Mouse (Mus musculus) heart, embryonic 10.5 days (tissue): ENCODE results near the gene Galntl6. TPM values are rescaled to one million over a fixed set of nuclear protein-coding genes. Genes with fewer than 3 reads are reported as not detected.

Experiments used
- DNase-seq: peaks from one replicate; pipeline ENCODE4 v3.0.0-alpha.2; 2017; ENCODE audit warnings: low spot score
- H3K27ac ChIP-seq: fragments of 300-500 bp; sonication (generic); 2 replicates; pipeline ENCODE4 v1.5.1; 2016; ENCODE audit warnings: mild to moderate bottlenecking
- H3K27me3 ChIP-seq: fragments of 300-500 bp; sonication (generic); 2 replicates; pipeline ENCODE4 v1.6.1; 2016; ENCODE audit warnings: mild to moderate bottlenecking; ENCODE audit not compliant: poor library complexity, insufficient read depth, severe bottlenecking
- H3K36me3 ChIP-seq: fragments of 300-500 bp; sonication (generic); 2 replicates; pipeline ENCODE4 v1.6.1; 2016; ENCODE audit warnings: mild to moderate bottlenecking, moderate library complexity
- H3K4me1 ChIP-seq: fragments of 300-500 bp; sonication (generic); 2 replicates; pipeline ENCODE4 v1.6.1; 2016; ENCODE audit warnings: mild to moderate bottlenecking
- H3K4me3 ChIP-seq: fragments of 300-500 bp; sonication (generic); 2 replicates; pipeline ENCODE4 v1.5.1; 2016; ENCODE audit warnings: mild to moderate bottlenecking, moderate library complexity
- H3K9me3 ChIP-seq: fragments of 300-500 bp; sonication (generic); 2 replicates; pipeline ENCODE4 v1.6.1; 2016; ENCODE audit warnings: mild to moderate bottlenecking, moderate library complexity
- WGBS: fragments of 180-500 bp; shearing (Covaris S2); methylation state at CpG from one replicate; pipeline ENCODE4 v1.1.7; 2016; 5-methylcytosine and 5-hydroxymethylcytosine counted together
- polyA plus RNA-seq: library from polyadenylated mRNA; unstranded; fragments of >200 nt; fragmentation: Nextera tagmentation; extraction: Ambion mirVana; gene quantifications from 2 replicates; pipeline ENCODE4 v1.2.1, GENCODE M21; 2016

The Galntl6 gene
- polyA plus RNA-seq, 1 experiment from 2014 or later = 0.54 TPM

DNA sequence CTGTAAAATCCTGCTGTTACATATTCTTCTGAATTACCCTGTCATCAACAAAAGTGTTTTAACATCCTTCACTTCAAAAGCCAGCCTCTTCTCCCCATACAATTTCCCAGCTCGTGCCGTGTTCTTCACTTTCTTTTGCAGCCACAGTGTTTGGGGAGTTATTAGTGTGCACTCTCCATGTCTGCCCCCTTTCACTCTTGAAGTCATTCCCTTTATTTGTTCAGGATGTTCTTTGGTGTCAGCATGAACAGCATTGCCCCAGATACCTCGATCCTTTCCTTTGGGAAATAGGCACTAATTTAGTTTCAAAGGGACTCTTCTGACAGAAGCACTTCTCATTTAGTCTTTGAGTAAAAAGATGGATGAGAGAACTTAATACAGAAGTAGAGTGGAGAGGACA, 939.6 kb downstream of the Galntl6 start:
- no peaks in the 10 kb centered on the region for H3K27me3 ChIP-seq
- no peaks in the 10 kb centered on the region for H3K36me3 ChIP-seq
- 68% methylated on average over 3 of the region's 3 CpGs for WGBS
- no peaks in the 10 kb centered on the region for H3K4me1 ChIP-seq
- H3K4me3 ChIP-seq = no peak overlapping the region
- no peaks in the 10 kb centered on the region for H3K9me3 ChIP-seq
- DNase-seq = no peak
- no peak overlapping the region for H3K27ac ChIP-seq

DNA sequence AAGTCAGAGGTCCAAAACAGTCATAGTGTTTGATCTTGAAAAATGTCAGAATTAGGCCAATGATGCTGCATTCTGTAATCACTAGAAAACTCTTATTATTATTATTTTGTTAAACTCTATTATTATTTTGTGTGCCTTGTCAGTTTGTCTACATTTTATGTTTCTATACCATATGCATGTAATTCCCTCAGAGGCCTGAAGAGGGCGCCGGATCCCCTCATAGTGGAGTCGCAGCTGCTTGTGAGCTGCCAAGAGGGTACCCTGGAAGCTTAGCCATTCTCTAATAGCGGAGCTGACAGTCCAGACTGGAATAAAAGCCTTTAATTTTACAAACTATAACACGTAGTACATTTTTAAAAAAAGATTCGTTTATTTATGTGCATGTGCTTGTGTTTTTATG, 945.8 kb downstream of the Galntl6 start:
- H3K27me3 ChIP-seq = no peaks in the 10 kb centered on the region
- no peaks in the 10 kb centered on the region for H3K36me3 ChIP-seq
- H3K4me1 ChIP-seq = no peaks in the 10 kb centered on the region
- no peak overlapping the region for H3K27ac ChIP-seq
- H3K4me3 ChIP-seq = no peak overlapping the region
- H3K9me3 ChIP-seq = no peaks in the 10 kb centered on the region
- 23% methylated on average over 6 of the region's 6 CpGs for WGBS
- no peak for DNase-seq

DNA sequence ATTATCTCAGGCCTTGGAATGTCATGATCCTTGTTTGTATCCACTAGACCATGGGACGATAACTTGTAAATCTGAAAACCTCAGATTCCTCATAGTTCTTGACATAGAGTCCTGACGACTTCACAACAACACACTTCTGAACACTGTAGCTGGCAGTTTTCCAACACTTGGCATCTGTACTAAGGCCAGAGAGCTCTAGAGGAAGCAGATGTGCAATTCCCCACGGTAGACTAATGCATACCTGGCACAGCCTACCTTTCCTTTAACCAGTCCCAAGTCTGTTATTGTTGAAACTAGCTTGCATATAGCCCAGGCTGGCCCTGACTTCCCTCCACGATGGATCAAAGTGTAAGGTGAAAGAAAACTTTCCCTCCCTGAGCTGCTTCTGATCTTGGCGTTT, 946.9 kb downstream of the Galntl6 start:
- no peaks in the 10 kb centered on the region for H3K36me3 ChIP-seq
- WGBS = 60% methylated on average over 5 of the region's 5 CpGs
- no peak overlapping the region for H3K4me3 ChIP-seq
- H3K4me1 ChIP-seq = no peaks in the 10 kb centered on the region
- H3K9me3 ChIP-seq = no peaks in the 10 kb centered on the region
- H3K27me3 ChIP-seq = no peaks in the 10 kb centered on the region
- no peak for DNase-seq
- H3K27ac ChIP-seq = no peak overlapping the region

DNA sequence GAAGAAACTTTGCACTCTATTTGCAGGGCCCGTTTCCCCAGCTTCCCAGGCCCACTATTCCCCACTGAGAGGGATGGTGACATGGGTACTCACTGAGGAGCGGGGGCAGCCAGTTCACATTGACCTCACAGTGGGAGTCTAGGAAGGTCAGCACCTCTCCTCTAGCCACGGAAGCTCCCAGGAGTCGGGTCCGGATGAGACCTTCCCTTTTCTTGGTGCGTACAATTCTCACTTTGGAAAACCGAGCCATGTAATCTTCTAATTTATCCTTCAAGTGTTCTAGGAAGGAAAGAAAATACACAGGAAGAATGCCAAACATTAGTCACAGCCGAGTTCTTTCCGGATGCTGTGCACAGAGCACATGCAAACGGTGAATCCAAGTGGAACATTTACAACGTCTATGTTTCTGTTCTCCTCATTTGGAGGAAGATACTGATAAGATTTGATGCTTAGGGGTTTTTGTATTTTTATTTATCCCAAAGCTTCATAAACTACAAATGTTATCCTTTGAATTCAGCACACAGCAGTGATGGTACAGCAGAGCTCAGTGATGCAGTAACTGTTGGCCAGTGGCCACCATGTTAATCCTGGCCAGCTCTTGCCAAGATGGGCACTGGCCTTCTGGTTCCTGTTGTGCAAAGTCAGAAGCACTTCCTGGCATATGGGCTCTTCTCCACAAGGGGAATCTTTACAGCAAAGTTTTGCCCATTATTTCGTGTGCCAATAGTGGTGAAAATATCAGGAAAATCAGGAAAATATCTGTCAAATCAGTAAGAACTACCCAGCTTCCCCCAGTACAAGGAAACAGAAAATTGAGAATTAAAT, 949.9 kb downstream of the Galntl6 start:
- WGBS = 54% methylated on average over 12 of the region's 12 CpGs
- no peak for DNase-seq

DNA sequence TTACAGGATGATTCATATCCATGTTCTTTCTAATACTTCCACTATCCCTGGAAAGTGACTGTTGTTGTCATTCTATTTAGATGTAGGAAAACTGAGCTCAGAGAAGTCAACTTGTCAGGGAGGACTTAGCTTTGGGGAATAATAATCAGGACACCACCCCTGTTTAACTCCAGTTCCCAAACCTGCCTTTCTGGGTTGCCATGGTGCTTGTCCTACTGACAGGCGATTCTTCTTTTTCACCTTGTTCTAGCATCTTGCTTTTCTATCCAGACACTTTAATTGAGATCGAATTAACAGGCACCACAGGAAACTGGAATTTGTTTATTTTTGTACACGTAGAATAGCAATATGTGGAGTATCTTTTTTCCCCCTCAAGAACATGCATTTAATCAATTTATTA, 953.3 kb downstream of the Galntl6 start:
- H3K4me1 ChIP-seq = peaks cover 6% of the 10 kb centered on the region
- no peak overlapping the region for H3K27ac ChIP-seq
- no peak for DNase-seq
- H3K36me3 ChIP-seq = no peaks in the 10 kb centered on the region
- 69% methylated on average over 3 of the region's 3 CpGs for WGBS
- H3K9me3 ChIP-seq = no peaks in the 10 kb centered on the region
- no peaks in the 10 kb centered on the region for H3K27me3 ChIP-seq
- H3K4me3 ChIP-seq = no peak overlapping the region

More for the DNA sequence above, 949.9 kb downstream of the Galntl6 start:
- H3K9me3 ChIP-seq = no peaks in the 10 kb centered on the region
- H3K36me3 ChIP-seq = no peaks in the 10 kb centered on the region
- peaks cover 6% of the 10 kb centered on the region for H3K4me1 ChIP-seq
- no peaks in the 10 kb centered on the region for H3K27me3 ChIP-seq
- no peak overlapping the region for H3K27ac ChIP-seq
- H3K4me3 ChIP-seq = no peak overlapping the region

DNA sequence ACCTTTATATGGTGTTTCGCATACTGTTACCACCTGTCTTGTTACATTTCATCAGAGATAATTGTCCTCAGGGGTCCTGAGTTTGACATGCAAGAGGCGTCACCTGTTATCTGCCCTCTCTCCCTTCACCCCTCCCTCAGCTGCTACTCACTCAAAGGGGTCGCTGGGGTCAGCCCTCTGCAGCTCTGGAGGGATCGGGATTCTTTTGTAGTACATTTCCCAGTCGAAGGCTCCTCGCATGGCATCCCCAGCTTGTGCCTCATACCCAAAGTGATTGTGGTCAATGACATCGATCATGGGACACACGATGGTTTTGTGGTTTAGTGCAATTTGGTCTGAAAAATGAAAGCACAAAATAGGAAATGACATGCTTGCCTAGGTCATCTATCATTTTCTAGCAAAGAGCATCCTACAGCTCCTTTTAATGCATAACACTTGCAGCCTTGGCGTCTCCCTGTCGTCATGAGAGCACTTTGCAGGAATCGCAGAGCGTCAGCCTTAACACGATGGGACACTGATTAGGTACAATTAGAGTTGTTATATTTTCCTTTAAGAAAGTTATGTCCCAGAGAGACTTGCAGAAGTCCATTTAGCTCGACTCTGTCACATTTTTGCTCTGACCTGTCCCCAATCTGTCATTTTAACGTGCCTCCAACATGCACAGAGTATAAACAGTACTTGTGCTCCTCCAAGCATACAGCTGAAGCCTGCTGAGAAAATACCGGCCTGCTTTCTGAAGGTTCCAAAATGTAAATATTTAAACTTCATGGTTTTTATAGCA, 954.1 kb downstream of the Galntl6 start:
- WGBS = 40% methylated on average over 16 of the region's 16 CpGs
- Histone ChIP-seq H3K27ac (no peak overlapping the region), H3K4me1 (peaks cover 6% of the 10 kb centered on the region), H3K36me3 (no peaks in the 10 kb centered on the region), H3K27me3 (no peaks in the 10 kb centered on the region), H3K9me3 (no peaks in the 10 kb centered on the region), H3K4me3 (no peak overlapping the region)
- no peak for DNase-seq

DNA sequence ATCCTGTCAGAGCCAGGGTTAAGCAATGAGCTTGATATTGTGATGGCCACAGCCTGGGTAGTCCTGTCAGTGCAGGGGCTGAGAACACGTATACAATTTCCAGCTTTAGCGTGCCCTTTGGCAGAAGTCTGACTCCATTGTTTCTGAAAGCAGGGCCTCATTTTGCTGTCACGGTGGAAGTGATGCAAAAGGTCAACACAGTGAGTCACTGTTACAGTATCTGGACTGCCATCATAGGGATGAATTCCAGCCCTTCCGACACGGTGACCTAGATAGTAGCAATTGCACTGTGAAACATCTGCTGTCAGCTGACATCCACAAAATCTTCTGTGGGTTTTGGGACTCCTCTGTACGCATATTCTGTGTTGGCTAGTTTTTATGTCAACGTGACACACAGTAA, 956.9 kb downstream of the Galntl6 start:
- no peaks in the 10 kb centered on the region for H3K36me3 ChIP-seq
- peaks cover 6% of the 10 kb centered on the region for H3K4me1 ChIP-seq
- no peak overlapping the region for H3K27ac ChIP-seq
- 59% methylated on average over 7 of the region's 7 CpGs for WGBS
- H3K9me3 ChIP-seq = no peaks in the 10 kb centered on the region
- no peaks in the 10 kb centered on the region for H3K27me3 ChIP-seq
- no peak overlapping the region for H3K4me3 ChIP-seq
- DNase-seq = no peak

DNA sequence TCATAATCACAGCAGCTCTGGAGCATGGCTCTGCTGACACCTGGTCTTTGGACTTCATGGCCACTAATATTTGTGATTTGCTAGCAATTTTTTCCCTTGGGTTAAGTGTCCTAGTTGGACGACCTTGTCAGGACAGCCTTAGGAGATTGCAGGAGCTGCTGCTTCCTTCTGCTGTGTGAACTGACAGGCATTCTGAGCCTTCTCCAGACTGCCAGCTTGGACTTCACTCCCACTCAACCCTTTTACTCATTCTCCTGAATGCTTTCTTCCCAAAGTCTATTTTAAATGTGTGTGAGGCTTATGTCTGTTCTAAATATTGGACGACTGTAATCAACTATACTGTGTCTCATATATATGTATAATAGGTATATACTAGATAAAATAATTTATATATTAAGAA, 971.3 kb downstream of the Galntl6 start:
- Histone ChIP-seq H3K4me3 (no peak overlapping the region), H3K36me3 (no peaks in the 10 kb centered on the region), H3K4me1 (no peaks in the 10 kb centered on the region), H3K9me3 (no peaks in the 10 kb centered on the region), H3K27me3 (peaks cover 4% of the 10 kb centered on the region; the same call in 1 of the 2 replicates), H3K27ac (no peak overlapping the region)
- no peak for DNase-seq
- 68% methylated on average over 2 of the region's 2 CpGs for WGBS

DNA sequence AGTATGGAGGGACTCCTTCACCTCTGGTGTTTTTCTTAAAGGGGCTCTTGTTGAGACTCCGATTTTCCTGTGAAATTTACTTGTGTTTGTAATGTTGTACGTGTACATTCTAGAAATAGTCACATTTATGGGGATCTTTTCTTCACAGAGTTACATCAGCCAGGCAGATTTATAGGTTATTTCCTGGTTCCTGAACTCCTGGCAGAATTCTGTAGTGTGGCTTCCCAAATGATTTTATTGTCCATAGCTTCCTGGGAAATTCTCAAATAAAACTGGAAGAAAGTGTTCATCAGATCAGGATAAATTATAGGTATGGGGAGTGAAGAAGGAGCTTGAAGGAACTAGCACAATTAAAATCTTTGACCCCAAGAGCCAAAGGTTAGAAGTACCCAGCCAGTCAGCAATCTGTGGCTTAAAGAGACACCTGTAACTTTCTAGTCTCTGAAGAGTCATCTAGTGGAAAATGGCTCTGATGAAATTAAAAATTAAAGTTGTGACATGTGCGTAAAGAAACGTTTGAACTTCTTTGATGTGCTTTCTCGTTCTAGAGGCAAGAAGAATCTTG, 972.5 kb downstream of the Galntl6 start:
- Histone ChIP-seq H3K4me1 (no peaks in the 10 kb centered on the region), H3K27me3 (peaks cover 4% of the 10 kb centered on the region; the same call in 1 of the 2 replicates), H3K36me3 (no peaks in the 10 kb centered on the region), H3K9me3 (no peaks in the 10 kb centered on the region), H3K27ac (no peak overlapping the region), H3K4me3 (no peak overlapping the region)
- 69% methylated on average over 5 of the region's 5 CpGs for WGBS
- DNase-seq = no peak

DNA sequence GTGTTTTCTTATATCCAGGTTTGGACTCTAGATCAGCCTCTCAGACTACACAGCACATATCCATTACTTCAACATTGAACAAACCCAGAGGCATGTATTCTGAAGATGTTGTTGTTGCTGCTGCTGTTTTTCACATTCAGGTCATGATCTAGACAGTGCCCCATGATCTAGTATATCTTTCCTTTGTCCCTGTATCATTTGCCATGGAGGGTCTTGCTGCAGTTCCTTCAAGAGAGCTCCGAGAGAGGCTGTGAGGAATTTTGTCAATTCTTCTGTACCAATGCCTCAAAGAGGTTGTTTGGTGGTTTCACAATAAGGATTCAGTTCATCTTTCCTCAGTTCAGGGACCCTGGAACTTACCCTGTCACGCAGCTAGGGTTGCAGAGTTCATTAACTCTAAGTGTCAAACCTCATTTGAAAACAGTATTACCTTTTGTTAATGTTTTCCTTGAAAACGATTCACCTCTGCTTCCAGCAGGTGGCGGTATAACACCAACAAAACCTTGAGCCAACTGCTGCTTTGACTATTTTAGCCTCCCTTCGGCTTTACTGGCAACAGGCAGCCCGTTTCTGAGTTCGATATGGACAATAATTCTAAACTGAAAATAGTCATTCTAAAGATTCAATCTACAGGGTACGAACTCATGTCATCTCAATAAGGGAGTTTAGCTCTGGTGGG, 973.1 kb downstream of the Galntl6 start:
- H3K27me3 ChIP-seq = peaks cover 4% of the 10 kb centered on the region; the same call in 1 of the 2 replicates
- H3K9me3 ChIP-seq = no peaks in the 10 kb centered on the region
- 25% methylated on average over 8 of the region's 8 CpGs for WGBS
- no peak overlapping the region for H3K4me3 ChIP-seq
- no peak for DNase-seq
- no peaks in the 10 kb centered on the region for H3K4me1 ChIP-seq
- no peaks in the 10 kb centered on the region for H3K36me3 ChIP-seq
- no peak overlapping the region for H3K27ac ChIP-seq

DNA sequence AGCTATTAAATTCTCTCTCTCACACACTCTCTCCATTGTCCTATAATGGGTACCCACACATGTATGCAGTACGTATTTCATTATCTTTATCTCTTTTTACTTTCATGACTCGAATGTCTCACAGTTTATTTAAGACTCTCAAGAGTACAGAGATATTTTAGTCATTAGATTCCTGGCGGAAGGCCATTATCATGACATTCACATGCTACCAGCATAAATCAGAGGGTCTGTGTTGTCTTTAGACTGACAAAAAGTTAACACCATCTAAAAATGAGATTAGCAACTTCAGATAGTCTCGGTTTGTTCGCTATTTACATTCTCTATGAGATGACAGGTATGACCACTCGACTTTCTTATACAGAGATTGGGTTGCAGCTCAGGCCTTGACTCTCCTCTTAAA, 985.4 kb downstream of the Galntl6 start:
- WGBS = 58% methylated on average over 6 of the region's 6 CpGs
- Histone ChIP-seq H3K4me1 (no peaks in the 10 kb centered on the region), H3K9me3 (no peaks in the 10 kb centered on the region), H3K36me3 (no peaks in the 10 kb centered on the region), H3K4me3 (no peak overlapping the region), H3K27ac (no peak overlapping the region), H3K27me3 (no peaks in the 10 kb centered on the region)
- DNase-seq = no peak

DNA sequence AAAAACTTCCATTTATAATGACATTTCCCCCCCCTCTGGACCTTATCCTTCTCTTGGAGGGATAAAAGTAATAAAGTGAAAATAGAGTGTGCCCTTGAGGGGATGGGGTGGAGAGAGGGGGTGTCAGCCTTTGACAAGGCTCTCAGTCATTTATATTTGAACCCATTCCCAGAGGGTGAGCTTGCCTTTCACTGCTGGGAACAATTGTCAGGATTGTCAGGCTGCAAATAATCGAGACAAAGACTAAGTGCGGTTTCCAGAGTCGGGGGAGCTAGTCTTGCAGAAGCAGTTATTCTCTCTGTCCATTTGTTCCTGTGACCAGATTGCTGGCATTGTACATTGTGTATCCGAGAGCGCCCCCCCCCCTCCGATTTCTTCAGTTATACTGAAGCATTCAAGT, 988.9 kb downstream of the Galntl6 start:
- Histone ChIP-seq H3K4me3 (no peak overlapping the region), H3K9me3 (no peaks in the 10 kb centered on the region), H3K4me1 (no peaks in the 10 kb centered on the region), H3K27ac (no peak overlapping the region), H3K27me3 (no peaks in the 10 kb centered on the region), H3K36me3 (no peaks in the 10 kb centered on the region)
- WGBS = 83% methylated on average over 6 of the region's 6 CpGs
- no peak for DNase-seq

DNA sequence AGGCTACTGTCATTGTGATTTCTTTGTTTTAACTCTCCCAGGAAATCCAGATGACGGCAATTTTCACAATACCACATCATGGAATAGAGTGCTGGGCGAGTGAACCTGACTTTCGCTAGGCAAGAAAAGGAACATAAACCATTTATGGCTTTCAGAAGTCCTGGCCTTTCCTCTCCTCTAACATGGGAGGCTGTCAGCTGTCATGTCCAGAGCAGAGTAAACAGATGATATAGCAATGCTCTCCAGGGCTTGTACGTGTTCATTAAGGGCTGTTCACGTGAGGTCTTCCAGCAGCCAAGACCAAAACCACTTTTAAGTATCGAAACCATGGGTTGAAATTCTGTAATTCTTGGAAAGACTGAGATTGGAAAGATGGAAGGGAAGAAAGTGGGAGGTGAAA, 989.3 kb downstream of the Galntl6 start:
- no peak overlapping the region for H3K4me3 ChIP-seq
- H3K27me3 ChIP-seq = no peaks in the 10 kb centered on the region
- H3K36me3 ChIP-seq = no peaks in the 10 kb centered on the region
- WGBS = 85% methylated on average over 6 of the region's 6 CpGs
- no peaks in the 10 kb centered on the region for H3K9me3 ChIP-seq
- H3K27ac ChIP-seq = no peak overlapping the region
- H3K4me1 ChIP-seq = no peaks in the 10 kb centered on the region
- no peak for DNase-seq
